Mouse (Mus musculus): ENCODE results near the gene Stab1.

Gene Stab1

DNA sequence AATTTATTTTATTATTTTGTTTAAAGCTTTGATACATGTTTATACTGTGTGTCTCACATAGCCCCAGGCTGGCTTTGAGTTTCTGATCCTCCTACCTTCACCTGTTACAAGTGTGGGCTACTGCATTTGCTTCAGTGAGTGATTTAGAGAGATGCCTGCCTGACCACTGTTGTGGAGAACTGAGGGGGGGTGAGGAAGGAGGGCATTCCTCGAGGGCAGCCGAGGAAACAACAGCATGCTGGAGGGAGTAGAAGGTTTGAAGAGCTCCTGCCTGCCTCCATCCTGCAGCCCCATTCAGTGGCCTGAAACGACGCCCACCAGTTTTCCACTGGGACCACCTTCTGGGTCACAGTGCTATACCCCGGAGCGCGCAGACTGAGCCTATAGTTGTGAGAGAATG is 3.0 kb downstream of the Stab1 start:
- no peak for DNase-seq (ENCODE audit: low spot score in 2 of 2)

DNA sequence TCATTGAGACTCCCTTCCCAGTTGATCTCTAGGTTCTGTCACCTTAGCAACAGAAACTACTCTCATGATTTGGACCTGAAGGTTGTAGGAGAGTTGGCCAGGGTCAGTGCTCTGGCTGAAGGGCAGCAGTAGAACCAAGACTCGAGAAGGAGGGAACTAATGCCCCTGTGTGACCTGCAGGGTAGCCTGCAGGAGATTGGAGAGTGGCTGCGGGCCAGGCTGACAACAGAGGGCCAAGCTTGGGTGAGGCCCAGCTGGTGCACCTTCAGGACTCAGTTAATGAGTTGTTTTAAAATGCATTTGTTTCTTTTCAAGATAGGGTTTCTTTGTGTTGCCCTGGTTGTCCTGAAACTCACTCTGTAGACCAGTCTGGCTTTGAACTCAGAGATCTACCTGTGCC is 3.4 kb downstream of the Stab1 start:
- DNase-seq (ENCODE audit: low spot score in 2 of 2), result no peak

DNA sequence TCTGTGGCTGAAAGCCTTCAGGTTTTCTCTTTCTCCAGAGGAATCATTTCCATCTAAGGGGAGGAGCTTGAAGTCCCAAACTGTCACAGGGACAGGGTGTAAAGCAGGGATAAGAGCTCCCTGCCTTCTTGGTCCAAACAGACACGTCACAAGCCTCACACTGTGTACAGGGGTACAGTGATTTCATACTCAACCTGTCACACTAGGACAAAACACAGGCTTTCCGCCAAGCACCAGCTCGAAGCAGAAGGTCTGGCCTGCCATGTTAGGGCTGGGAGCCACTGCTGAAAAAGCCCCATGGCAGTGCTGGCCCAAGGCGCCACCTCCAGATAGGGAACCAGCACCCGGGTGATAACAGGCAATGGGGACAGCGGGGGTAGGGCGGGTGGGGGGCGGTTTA is 4.4 kb downstream of the Stab1 start:
- DNase-seq (ENCODE audit: low spot score in 2 of 2), result no peak

DNA sequence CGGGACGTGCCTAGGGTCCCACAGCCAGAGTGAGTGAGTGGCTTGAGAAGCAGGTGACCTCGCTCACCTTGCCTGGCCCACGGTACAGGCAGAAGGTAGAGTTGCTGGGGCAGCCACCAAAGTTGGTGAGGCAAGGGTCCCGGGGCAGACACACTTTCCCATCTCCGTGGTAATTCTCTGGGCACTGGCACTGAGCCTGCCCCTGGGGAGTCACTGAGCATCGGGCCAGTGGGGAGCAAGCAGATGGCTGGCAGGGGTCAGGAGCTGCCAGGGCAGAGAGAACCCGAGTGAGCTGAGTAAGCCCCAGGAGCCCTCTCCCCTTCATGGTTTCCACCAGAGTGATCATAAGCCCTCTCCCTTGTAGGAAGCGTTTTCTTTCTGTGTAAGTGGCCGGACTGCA is 6.8 kb downstream of the Stab1 start:
- DNase-seq (ENCODE audit: low spot score in 2 of 2), result no peak

DNA sequence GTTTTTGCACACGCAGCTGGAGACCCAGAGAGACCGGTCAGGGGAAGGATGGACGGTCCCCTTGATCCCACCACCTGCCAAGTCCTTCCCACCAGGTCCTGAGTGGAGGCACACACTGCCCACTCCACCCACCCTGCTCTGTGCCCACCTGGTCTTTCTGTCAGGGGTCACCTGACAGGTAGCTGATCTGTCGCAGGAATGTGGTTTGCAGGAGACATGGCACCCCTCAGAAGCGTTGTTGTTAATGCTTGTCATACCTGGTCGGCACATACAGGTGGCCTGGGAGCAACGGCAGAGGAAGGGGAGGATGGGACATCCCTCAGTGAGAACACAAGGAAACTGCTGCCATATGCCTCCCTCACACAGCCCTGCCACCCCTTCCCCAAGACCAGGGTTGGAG is 7.2 kb downstream of the Stab1 start:
- no peak for DNase-seq (ENCODE audit: low spot score in 2 of 2)

DNA sequence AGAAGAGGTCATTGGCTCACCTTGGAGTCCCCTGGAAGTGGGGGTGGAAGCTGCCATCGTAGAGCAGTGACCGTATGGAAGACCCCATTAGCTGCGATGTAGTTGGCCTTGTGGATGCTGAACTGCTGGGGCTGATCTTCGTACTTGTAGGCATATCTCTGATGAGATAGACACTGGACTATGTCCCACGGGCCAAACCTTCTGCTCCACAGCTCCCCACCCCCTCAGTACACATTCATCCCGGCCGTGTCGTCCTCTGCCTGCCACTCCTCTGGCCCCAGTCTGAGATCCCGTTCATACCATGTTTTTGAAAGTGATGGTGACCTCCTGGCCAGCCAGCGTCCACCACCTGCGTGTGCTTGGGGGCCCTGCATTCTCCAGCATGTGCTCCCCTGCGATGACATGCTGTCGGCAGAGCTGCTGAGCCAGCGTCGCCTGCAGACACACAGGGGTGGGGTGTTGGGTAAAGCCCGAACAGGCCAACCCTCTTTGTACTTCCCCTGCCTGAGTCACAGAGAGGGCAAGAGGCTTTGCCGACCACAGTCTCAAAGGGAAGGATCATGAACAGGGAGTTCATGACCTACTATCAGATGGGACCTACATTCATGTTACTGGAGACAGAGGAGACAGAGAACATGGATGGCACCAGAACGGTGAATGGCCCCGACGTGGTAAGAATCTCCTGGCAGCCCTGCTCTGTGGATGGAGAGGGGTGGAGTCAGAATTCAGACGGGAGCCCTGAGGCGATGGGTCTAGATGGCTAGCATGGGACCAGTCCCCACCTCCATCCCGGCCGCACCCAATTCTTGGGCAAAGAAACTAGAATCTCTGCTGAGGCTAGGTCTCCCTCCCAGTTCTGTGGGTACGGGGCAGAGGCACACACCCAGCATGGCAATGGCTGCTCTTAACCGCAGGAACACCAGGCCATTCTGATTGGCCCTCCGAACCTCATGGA is 8.0 kb downstream of the Stab1 start:
- no peak for DNase-seq (ENCODE audit: low spot score in 2 of 2)

DNA sequence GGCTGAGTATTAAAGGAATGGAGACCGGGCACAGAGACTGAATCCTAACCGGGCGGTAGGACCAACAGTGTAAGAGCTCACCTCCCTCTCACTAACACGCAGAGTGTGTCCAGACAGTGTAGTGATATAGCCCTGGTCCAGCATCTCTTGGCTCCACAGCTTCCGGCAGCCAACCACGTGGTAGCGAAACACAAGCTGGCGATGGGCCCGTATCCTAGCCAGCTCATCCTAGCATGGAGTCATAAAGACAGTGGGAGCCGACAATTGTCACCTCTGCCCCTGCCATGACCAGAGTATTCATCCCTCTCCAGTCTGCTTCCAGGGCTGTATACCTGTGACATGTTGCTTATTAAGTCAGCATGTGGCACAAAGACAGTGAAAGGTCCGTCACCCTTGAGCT is 22.7 kb downstream of the Stab1 start:
- DNase-seq (ENCODE audit: low spot score in 2 of 2), result no peak

DNA sequence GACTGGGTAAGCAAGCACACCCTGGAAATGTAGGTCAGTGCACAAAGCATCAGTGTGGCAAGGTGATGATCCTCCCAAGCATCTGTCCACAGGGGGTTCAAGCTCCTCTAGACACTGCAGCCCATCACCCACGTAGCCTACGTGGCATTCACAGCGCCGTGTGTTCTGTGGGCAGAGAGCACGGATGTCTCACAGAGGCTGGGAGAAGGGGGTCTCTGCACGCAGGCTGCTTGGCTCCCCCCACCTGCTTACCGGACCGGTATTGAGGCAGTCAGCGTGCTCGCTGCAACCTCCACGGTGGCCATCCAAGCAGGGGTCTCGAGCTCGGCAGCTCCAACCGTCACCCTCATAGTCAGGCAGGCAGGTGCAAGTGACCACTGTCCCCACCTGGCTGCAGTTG is 27.4 kb downstream of the Stab1 start:
- no peak for DNase-seq (ENCODE audit: low spot score in 2 of 2)

DNA sequence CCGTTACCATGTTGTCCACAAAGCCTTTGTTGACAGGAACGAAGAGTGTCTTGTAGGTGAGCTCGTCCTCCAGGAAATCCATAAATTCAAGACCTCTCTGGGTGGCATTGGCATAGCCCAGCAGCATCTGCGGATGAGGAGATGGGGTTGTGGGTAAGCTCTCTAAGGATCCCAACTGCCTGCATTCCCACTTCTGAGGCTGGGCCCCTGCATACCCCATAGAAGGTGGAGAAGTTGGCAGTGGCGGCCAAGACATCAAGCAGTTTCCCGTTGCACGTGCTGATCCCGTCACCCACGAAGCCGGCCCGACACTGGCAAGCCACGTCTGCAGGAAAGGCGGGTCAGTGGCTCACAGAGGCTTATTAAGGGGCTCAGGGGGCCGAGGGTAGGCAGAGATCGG is 28.3 kb downstream of the Stab1 start:
- no peak for DNase-seq (ENCODE audit: low spot score in 2 of 2)

DNA sequence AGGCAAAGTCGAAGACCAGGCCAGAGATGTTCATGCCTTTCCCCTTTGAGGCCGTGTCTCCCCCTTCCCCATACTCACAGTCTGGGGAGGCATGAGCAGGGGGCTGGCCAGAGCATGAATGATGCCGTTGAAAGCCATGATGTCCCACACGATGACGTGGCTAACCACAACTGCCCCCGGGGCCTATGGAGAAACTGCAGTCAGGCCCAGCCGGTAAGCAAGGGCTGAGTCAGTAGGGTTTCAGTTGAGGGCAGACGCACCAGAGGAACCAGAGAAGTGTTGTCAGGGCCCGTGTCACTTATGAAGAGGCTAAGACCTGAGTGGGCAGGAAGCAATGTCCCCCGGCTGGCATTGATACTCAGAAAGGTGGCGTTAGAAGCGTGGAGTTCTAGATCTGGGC is 28.8 kb downstream of the Stab1 start:
- no peak for DNase-seq (ENCODE audit: low spot score in 2 of 2)

DNA sequence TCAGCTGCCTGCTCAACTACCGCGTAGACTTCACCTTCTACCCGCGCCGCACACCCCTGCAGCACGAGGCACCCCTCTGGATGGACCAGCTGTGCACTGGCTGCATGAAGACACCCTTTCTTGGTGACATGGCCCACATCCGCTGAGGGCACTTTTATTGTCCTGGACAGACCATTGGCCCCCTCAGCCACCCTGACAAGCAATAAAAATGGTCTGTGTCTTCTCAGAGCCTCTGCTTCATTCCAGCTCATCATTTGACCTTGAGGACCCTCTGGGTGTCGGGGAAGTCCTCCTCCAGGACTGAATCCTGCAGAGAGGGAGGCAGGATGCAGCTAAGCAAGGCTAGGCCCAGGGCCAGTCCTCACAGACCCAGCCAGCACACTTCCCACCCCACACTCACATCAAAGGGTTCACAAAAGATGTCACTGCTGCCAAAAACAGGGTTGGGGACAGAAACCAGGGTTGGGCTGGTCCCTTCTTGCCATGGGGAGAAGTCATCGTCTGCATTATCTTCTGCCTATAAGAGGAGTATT is 29.5 kb downstream of the Stab1 start:
- DNase-seq (ENCODE audit: low spot score in 2 of 2), result no peak

DNA sequence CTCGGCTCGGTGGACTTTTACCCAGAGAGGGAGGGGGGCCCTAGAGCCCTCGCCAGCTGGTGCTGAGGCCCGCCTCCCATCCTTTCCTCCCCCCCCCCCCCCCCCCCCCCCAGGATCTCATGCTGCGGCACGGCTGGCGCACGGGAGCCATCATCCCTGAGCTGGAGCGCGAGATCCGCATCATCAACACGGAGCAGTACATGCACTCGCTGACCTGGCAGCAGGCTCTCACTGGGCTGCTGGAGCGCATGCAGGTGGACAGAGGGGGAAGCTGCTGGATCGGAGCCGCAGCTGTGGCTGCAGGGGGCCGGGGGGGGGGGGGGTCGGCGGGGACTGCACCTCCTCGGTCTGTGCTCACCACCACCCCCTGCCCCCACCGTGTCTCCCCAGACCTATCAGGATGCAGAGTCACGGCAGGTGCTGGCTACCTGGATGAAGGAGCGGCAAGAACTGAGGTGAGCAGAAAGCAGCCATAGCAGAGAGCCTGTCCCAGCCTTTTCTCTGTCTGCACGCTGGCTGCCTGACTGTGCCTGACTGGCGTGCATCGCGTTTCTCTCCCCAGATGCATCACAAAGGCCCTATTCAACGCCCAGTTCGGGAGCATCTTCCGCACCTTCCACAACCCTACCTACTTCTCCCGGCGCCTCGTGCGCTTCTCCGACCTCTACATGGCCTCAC is 30.1 kb downstream of the Stab1 start:
- DNase-seq (ENCODE audit: low spot score in 2 of 2), result no peak

DNA sequence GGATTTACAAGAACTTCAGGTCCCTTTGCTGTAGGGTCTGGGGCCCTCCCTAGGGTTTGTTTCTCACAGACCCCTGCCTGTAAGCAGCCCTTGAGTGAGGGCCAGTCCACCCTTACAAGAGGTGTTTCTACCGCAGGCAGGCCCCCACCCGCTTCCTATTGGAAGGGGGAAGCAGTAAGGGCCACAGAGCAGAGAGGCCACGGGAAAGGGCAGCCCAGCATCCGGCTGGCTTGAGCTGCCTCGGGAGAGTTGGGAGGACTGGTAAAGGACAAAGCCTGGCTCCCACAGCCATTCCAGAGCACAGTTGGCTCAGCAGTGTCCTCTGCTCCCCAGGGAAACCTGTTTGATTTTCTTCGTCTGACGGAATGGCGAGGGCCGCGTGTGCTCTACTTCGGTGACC is 30.6 kb downstream of the Stab1 start:
- no peak for DNase-seq (ENCODE audit: low spot score in 2 of 2)

DNA sequence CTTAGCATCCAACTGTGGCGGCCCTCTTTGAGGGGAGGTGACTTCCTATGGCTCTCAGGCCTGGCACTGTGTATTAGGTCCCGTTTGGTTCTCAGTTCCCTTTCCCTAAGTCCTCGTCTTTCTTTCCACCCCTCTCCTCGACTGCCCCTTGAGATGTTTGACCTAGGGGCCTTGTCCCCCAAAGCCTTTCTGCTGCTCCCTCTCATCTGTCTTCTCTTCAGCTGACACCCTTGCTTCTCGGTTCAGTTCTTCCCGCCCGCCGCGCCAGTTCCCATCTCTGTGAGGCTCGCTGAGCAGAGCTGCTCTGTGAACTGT is 31.2 kb downstream of the Stab1 start:
- DNase-seq (ENCODE audit: low spot score in 2 of 2), result no peak

DNA sequence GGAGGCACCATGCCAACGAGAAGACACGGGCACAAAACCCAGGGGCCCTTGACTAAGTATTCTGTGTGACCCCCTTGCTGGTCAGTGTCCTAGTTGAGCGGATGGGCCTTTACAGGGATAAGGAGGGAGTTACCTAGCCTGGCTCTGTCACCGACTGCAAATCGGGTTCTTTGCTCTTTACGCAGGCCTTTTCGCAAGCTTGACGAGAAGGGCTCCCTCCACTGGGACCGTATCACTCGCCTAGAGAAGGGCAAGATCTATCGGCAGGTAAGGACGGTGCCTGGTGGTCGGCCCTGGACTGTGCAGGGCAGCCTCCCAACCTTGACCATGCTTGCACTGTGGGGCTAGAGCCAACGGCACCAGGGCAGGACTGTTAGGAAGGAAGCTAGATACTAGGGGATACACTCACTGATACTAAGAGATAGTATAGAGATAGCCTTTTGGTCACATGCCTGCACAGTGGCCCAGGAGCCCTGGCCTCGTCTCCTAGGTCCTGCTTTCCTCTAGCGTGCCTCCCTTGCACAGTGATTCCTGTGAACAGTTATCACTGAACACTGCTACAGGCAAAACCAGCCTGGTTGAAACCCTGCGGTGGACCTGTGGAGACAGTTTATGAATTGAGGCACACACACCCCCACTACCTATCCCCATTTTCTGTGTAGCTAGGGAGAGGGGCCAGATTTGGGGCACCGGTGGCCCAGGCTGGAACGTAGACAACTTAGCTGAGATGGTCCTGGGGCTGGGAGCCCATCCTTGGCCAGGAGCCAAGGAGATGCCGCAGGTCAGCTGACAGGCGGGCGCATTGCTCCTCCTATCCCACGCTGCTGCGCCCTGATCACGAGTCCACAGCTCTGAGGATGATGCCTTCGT is 31.8 kb downstream of the Stab1 start:
- peak in 1 of 2 experiments; percentile 3 for DNase-seq (ENCODE audit: low spot score in 2 of 2)

DNA sequence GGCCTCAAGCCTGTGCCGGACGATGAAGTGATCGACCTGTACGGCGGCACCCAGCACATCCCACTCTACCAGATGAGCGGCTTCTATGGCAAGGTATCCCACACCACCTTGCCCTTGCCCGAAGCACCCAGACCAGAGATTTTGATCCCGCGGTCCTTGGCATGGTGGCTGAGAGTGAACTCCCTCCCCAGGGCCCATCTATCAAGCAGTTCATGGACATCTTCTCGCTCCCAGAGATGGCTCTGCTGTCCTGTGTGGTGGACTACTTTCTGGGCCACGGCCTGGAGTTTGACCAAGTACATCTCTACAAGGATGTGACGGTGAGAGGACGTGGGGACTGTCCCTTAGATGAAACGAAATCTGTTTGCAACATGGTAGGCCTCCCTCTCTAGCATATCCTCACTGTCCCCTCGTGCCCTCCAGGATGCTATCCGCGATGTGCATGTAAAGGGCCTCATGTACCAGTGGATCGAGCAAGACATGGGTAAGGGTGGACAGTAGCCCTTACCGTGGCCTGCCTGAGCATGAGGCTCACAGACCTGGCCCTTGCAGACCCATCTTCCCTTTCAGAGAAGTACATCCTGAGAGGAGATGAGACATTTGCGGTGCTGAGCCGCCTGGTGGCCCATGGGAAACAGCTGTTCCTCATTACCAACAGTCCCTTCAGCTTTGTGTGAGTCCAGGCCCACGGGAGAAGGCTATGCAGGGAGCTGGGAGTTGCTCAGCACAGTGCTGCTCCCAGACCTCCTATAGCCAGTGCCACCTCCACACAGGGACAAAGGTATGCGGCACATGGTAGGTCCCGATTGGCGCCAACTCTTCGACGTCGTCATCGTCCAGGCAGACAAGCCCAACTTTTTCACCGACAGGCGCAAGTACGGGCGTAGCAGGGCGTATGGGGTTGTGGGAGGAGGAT is 32.7 kb downstream of the Stab1 start:
- peak in 1 of 2 experiments; percentile 5 for DNase-seq (ENCODE audit: low spot score in 2 of 2)

DNA sequence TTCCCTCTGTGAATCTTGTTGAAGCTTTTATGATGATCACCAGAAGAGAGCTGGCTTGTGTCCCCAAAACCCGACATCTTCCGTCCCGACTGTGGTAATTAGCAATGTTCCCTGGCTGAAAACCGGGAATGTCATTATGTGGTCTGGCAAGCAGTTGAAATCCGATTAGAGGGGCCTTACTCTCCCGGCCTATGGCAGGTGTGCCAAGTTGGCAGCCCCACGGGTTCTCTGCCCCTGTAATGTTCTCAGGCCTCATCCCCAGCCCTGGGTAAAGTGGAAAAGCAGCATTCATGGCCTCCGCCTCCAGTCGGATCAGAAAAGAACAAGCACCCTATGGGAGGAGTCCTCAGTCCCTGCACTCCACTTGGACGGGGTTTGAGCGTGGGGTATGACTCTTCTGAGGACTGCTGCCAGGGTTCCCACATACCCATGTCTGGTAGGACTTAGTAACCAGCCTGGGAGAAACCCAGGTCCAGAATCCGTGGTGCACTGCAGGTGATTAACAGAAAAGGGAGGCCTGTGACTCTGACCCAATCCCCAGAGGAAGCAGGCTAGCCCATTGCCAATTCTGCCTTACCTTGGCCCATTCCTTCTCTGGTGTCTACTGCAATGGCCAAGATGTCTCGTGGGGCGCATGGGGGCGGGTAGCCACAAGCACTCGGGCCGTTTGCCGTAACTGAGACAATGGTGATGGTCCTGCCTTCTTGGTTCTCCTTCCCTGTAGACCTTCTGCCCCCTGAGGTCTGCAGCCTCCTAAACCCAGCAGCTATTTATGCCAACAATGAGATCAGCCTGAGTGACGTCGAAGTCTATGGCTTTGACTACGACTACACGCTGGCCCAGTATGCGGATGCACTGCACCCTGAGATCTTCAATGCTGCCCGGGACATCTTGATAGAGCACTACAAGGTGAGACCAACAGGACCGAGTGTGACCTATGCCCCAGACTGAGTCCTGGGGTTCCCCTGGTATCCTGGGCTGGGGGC is 34.1 kb downstream of the Stab1 start:
- DNase-seq (ENCODE audit: low spot score in 2 of 2), result no peak

DNA sequence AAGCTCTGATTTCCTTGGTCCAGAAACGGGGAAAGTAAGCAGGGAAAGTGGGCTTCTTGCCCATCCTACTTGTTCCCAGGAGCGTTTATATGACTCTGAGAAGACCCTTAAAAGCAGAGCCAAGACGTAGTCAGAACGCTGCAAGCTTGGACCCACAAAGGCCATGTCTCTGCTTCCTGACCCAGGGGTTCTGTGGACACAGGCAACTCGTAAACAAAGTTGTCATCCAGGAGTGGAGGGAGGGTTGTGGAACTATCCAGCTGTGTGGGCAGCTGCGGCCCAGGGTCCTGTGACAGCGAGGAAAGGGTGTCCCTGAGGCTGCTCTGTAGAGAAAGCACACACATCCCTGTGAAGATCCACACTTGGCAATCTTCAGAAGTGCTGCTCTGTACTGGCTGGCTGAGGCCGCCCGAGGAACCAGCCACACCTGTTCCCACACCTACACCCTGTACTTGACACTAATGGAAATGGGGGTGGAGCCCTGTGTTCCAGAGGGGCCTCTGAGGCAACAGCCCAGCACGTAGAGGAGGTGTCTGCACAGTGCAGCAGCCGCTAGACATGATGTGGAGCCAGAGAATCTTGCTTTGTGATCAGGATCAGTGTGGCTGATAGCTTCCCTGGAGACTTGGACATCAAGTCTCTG is 35.3 kb downstream of the Stab1 start:
- no peak for DNase-seq (ENCODE audit: low spot score in 2 of 2)

DNA sequence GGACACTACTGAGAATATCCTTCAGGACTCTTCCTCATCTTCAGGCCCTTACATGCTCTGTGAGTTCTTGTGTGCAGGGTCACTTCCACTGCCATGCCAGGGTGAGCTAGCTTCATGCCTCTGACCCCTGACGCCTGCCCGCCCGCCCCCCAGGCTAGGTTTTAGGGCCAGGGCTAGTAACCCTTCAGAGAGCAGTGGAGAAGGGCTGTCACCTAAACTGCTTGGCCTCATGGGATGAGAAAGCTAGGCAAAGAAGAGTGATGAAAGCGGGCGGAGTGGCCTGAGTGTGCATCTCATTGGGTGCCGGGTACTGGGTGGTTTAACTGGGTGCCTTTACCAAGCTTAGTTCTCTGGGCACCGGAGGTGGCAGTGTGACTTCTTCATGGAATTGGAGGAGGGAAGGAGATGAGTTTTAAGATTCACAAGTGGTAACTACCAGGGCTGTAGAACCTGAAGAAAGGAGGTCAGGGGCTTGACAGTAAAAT is 35.9 kb downstream of the Stab1 start:
- DNase-seq (ENCODE audit: low spot score in 2 of 2), result no peak
